Mouse (Mus musculus) stomach, embryonic 16.5 days (tissue): ENCODE measurements at regions not wholly inside any gene's neighbourhood (a gene's known extent, or its start where the extent isn't known, plus 50 kb on each side); places are given as distances from the start of the nearest gene placed in this dataset.

Experiments used
- ATAC-seq: fragments of 200-750 bp; cut with Nextera tagmentation; 2 replicates; pipeline ENCODE4 v1.8.0; 2017; ENCODE audit warnings: moderate number of reproducible peaks, moderate TSS enrichment; ENCODE audit not compliant: insufficient read depth, low FRiP score
- H3K27ac ChIP-seq: fragments of 300-500 bp; sonication (generic); 2 replicates; pipeline ENCODE4 v1.5.1; 2014; ENCODE audit warnings: low read length
- H3K27me3 ChIP-seq: fragments of 300-500 bp; sonication (generic); 2 replicates; pipeline ENCODE4 v1.6.1; 2014; ENCODE audit warnings: low read length, control low read depth, mixed read lengths; ENCODE audit not compliant: control insufficient read depth, insufficient read depth
- H3K36me3 ChIP-seq: fragments of 300-500 bp; sonication (generic); 2 replicates; pipeline ENCODE4 v1.6.1; 2014; ENCODE audit warnings: low read length; ENCODE audit not compliant: control insufficient read depth, insufficient read depth
- H3K4me1 ChIP-seq: fragments of 300-500 bp; sonication (generic); 2 replicates; pipeline ENCODE4 v1.6.1; 2014; ENCODE audit warnings: low read length, control low read depth, mixed read lengths; ENCODE audit not compliant: control insufficient read depth, insufficient read depth
- H3K4me2 ChIP-seq: fragments of 300-500 bp; sonication (generic); 2 replicates; pipeline ENCODE4 v1.6.1; 2014; ENCODE audit warnings: low read depth, low read length, mixed read lengths
- H3K4me3 ChIP-seq: fragments of 300-500 bp; sonication (generic); replicated peaks from 2 replicates; pipeline ENCODE4 v1.5.1; 2014; ENCODE audit warnings: mild to moderate bottlenecking, low read length
- H3K9ac ChIP-seq: fragments of 300-500 bp; sonication (generic); 2 replicates; pipeline ENCODE4 v1.6.1; 2014; ENCODE audit warnings: low read length
- H3K9me3 ChIP-seq: fragments of 300-500 bp; sonication (generic); replicated peaks from 2 replicates; pipeline ENCODE4 v1.6.1; 2016; ENCODE audit warnings: low read length, control low read depth; ENCODE audit not compliant: control insufficient read depth
- WGBS: fragments of 180-500 bp; shearing (Covaris S2); extraction: QIAGEN DNeasy Blood & Tissue Kit; methylation state at CpG from one replicate; pipeline ENCODE4 v1.1.7; 2014; 5-methylcytosine and 5-hydroxymethylcytosine counted together

GRCm38 (mm10) chr1:190403335-190403734, 232.8 kb upstream of the Prox1 start:
- H3K27me3 ChIP-seq, result no peaks in the 10 kb centered on the region; the same call in 1 of the 2 replicates
- no peak overlapping the region for H3K27ac ChIP-seq
- WGBS, result 44% methylated on average over 12 of the region's 12 CpGs
- no peaks in the 10 kb centered on the region for H3K36me3 ChIP-seq
- ATAC-seq, result no peak
- no peaks in the 10 kb centered on the region for H3K4me1 ChIP-seq
- no peak overlapping the region for H3K9ac ChIP-seq
- no peak overlapping the region for H3K4me3 ChIP-seq
- no peak overlapping the region for H3K4me2 ChIP-seq
- no peaks in the 10 kb centered on the region for H3K9me3 ChIP-seq

DNA sequence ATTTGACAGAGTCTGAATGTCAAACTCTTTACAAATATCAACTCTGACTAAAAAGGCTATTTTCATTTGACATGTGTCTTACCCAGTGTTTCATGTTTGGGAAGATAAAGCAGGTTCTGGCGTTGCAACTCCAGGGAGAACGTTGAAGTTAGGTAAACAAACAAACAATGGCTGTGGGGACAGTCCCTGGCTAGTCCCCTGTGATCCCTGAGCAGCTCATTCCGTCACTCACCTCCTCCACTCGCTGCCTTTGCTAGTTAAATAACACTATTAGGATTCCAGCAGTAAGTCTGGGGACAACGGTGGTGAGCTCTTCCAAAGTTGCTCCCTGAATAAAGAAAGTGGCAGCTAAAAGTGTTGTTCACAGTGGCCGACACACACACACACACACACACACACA, 227.8 kb upstream of the Prox1 start:
- H3K4me3 ChIP-seq, result no peak overlapping the region
- H3K4me2 ChIP-seq, result no peak overlapping the region
- no peak overlapping the region for H3K9ac ChIP-seq
- H3K36me3 ChIP-seq, result no peaks in the 10 kb centered on the region
- no peak overlapping the region for H3K27ac ChIP-seq
- no peak for ATAC-seq
- no peaks in the 10 kb centered on the region; the same call in 1 of the 2 replicates for H3K27me3 ChIP-seq
- no peaks in the 10 kb centered on the region for H3K9me3 ChIP-seq
- no peaks in the 10 kb centered on the region for H3K4me1 ChIP-seq
- whole genome bisulfite sequencing, result 38% methylated on average over 6 of the region's 6 CpGs

DNA sequence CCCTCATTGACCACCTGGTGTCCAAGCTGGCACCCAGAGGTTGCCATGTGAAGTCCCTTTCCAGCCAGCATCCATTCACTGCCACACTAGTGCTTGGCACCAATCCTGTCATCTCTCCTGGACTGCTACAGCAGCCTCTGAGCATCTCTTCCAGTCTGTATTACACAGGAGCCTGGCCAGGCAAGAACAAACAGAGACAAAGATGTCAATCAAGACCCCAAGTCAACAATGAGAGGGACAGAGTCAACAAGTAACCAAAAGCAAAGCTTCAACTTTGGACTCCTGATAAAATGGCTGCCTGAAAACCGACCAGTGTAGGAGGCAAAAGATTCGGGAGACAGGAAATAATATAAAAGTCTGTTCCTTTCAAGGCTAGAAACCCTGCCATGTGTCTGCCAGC, 227.3 kb upstream of the Prox1 start:
- no peak for ATAC-seq
- Histone ChIP-seq H3K4me3 (no peak overlapping the region), H3K27me3 (no peaks in the 10 kb centered on the region; the same call in 1 of the 2 replicates), H3K4me2 (no peak overlapping the region), H3K4me1 (no peaks in the 10 kb centered on the region), H3K9me3 (no peaks in the 10 kb centered on the region), H3K9ac (no peak overlapping the region), H3K27ac (no peak overlapping the region), H3K36me3 (no peaks in the 10 kb centered on the region)
- WGBS, result 53% methylated on average over 2 of the region's 2 CpGs

GRCm38 (mm10) chr1:190393061-190393460, 222.5 kb upstream of the Prox1 start:
- H3K9me3 ChIP-seq, result no peaks in the 10 kb centered on the region
- WGBS, result 50% methylated on average over 6 of the region's 6 CpGs
- H3K9ac ChIP-seq, result no peak overlapping the region
- no peak overlapping the region for H3K4me3 ChIP-seq
- H3K27ac ChIP-seq, result no peak overlapping the region
- 0 out of 2 replicates have a peak, but pooled peaks cover 3% of the 10 kb centered on the region for H3K4me1 ChIP-seq
- no peak for ATAC-seq
- no peak overlapping the region for H3K4me2 ChIP-seq
- no peaks in the 10 kb centered on the region for H3K27me3 ChIP-seq
- H3K36me3 ChIP-seq, result no peaks in the 10 kb centered on the region

GRCm38 (mm10) chr1:190388853-190389252, 218.3 kb upstream of the Prox1 start:
- Histone ChIP-seq H3K27me3 (no peaks in the 10 kb centered on the region), H3K27ac (no peak overlapping the region), H3K4me2 (no peak overlapping the region), H3K9me3 (no peaks in the 10 kb centered on the region), H3K9ac (no peak overlapping the region), H3K4me3 (no peak overlapping the region), H3K36me3 (no peaks in the 10 kb centered on the region), H3K4me1 (0 out of 2 replicates have a peak, but pooled peaks cover 3% of the 10 kb centered on the region)
- WGBS, result 77% methylated on average over 4 of the region's 4 CpGs
- ATAC-seq, result no peak

DNA sequence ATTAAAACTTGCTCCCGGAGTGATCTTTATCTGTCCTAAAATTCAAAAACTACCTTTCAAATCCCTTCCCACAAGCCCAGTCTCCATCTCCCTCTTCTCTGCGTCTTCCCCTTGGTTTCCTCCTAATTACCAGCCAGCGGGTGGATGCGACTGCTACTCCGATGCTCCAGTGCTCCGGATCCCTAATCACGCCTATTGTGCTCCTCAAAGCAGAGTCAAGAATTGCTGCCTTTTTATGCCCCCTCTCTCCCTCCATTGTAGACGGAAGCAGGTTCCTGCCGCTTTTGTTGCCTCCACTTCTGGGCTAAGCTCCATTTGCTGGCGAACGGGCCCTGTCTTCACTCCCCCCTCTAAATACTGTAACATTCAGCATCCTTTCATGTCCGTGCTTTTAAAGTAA, 214.0 kb upstream of the Prox1 start:
- 74% methylated on average over 12 of the region's 12 CpGs for WGBS
- Histone ChIP-seq H3K36me3 (no peaks in the 10 kb centered on the region), H3K9ac (no peak overlapping the region), H3K9me3 (no peaks in the 10 kb centered on the region), H3K27ac (no peak overlapping the region), H3K4me1 (no peaks in the 10 kb centered on the region), H3K27me3 (no peaks in the 10 kb centered on the region), H3K4me3 (no peak overlapping the region), H3K4me2 (no peak overlapping the region)
- no peak for ATAC-seq

DNA sequence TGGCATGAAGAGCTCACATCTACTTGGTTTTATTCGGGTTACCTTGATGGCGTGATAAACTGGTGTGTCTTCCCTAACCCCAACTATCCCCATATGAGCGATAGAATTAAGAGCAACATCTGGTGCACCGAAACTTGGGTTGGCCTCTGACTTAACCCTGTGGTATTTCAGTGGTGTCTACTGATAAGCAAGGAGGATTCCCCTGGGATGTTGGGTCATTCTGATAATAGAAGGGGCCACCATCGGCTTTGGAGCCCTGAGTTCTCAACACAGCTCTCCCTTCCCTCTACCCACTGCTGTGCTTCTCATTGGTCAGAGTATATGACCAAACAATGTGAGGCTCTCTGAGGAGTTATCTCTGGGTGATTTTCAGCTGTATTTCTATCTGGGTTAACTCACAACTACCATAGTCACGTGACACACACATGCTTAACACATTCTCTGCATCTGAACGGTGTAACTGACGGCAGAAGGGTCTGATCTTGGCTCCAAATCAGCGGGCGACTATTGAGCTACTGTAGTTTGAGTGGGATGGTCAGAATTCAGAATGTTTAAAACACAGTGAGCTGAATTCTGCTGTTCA, 212.8 kb upstream of the Prox1 start:
- WGBS, result 73% methylated on average over 10 of the region's 10 CpGs
- Histone ChIP-seq H3K27ac (no peak overlapping the region), H3K27me3 (no peaks in the 10 kb centered on the region), H3K4me2 (no peak overlapping the region), H3K4me3 (no peak overlapping the region), H3K4me1 (no peaks in the 10 kb centered on the region), H3K9ac (no peak overlapping the region), H3K36me3 (no peaks in the 10 kb centered on the region), H3K9me3 (no peaks in the 10 kb centered on the region)
- no peak for ATAC-seq

GRCm38 (mm10) chr1:190380151-190380550, 209.6 kb upstream of the Prox1 start:
- no peak overlapping the region for H3K27ac ChIP-seq
- no peak overlapping the region for H3K4me2 ChIP-seq
- no peaks in the 10 kb centered on the region for H3K9me3 ChIP-seq
- no peak overlapping the region for H3K9ac ChIP-seq
- WGBS, result 58% methylated on average over 10 of the region's 10 CpGs
- H3K4me3 ChIP-seq, result no peak overlapping the region
- H3K27me3 ChIP-seq, result no peaks in the 10 kb centered on the region
- no peaks in the 10 kb centered on the region for H3K36me3 ChIP-seq
- H3K4me1 ChIP-seq, result no peaks in the 10 kb centered on the region
- no peak for ATAC-seq

- H3K9ac ChIP-seq, result no peak overlapping the region
- no peaks in the 10 kb centered on the region for H3K36me3 ChIP-seq
- H3K27ac ChIP-seq, result no peak overlapping the region
- 68% methylated on average over 22 of the region's 22 CpGs for WGBS
- H3K4me2 ChIP-seq, result no peak overlapping the region
- no peak overlapping the region for H3K4me3 ChIP-seq
- ATAC-seq, result no peak
- no peaks in the 10 kb centered on the region for H3K27me3 ChIP-seq
- no peaks in the 10 kb centered on the region for H3K4me1 ChIP-seq
- H3K9me3 ChIP-seq, result no peaks in the 10 kb centered on the region
These were observed 204.8 kb upstream of the Prox1 start for GRCm38 (mm10) chr1:190375160-190375880.
